Mouse (Mus musculus) thymus, adult 2 months (tissue): ENCODE results near the gene Traf3ip1.

ENCODE experiments used
- CTCF ChIP-seq: fragments of 200-500 bp; IDR thresholded peaks from 2 replicates; pipeline ENCODE4 v1.5.1; 2012; ENCODE audit warnings: mild to moderate bottlenecking, control low read depth, low read length, moderate library complexity, borderline replicate concordance; ENCODE audit not compliant: control insufficient read depth, poor library complexity, insufficient read depth; ENCODE audit errors: extremely low read depth
- POLR2A ChIP-seq: fragments of 200-500 bp; IDR thresholded peaks from 2 replicates; pipeline ENCODE4 v1.6.1; 2012; ENCODE audit warnings: mild to moderate bottlenecking, low read length, control low read depth, moderate library complexity; ENCODE audit not compliant: control insufficient read depth, poor library complexity, insufficient read depth; ENCODE audit errors: extremely low read depth

- TF ChIP-seq CTCF: no peak
- no peak for TF ChIP-seq POLR2A
These were observed 34.4 kb upstream of the Traf3ip1 start for GRCm38 (mm10) chr1:91460069-91460468.
